Mouse (Mus musculus) heart, embryonic 16.5 days (tissue): ENCODE measurements around the gene Dpyd. TPM values are rescaled to one million over a fixed set of nuclear protein-coding genes. Genes with fewer than 3 reads are reported as not detected.

Experiments
- ATAC-seq: fragments of 200-750 bp; cut with Nextera tagmentation; replicated peaks from 2 replicates; pipeline ENCODE4 v1.8.0; 2017; ENCODE audit warnings: moderate number of reproducible peaks; ENCODE audit not compliant: insufficient read depth, low FRiP score; ENCODE audit errors: extremely low read depth
- H3K27ac ChIP-seq: fragments of 300-500 bp; sonication (generic); 2 replicates; pipeline ENCODE4 v1.5.1; 2014; ENCODE audit warnings: mild to moderate bottlenecking, low read length, control low read depth, moderate library complexity
- H3K27me3 ChIP-seq: fragments of 300-500 bp; sonication (generic); 2 replicates; pipeline ENCODE4 v1.6.1; 2014; ENCODE audit warnings: low read length, mixed read lengths; ENCODE audit not compliant: control insufficient read depth, insufficient read depth
- H3K36me3 ChIP-seq: fragments of 300-500 bp; sonication (generic); 2 replicates; pipeline ENCODE4 v1.6.1; 2014; ENCODE audit not compliant: control insufficient read depth, insufficient read depth
- H3K4me1 ChIP-seq: fragments of 300-500 bp; sonication (generic); 2 replicates; pipeline ENCODE4 v1.6.1; 2014; ENCODE audit warnings: low read length, mixed read lengths; ENCODE audit not compliant: control insufficient read depth, insufficient read depth
- H3K4me2 ChIP-seq: fragments of 300-500 bp; sonication (generic); 2 replicates; pipeline ENCODE4 v1.6.1; 2014; ENCODE audit warnings: low read depth, mild to moderate bottlenecking, control low read depth, low read length
- H3K4me3 ChIP-seq: fragments of 300-500 bp; sonication (generic); 2 replicates; pipeline ENCODE4 v1.5.1; 2014; ENCODE audit warnings: mild to moderate bottlenecking, control low read depth, low read length
- H3K9ac ChIP-seq: fragments of 300-500 bp; sonication (generic); 2 replicates; pipeline ENCODE4 v1.6.1; 2014; ENCODE audit warnings: low read length, control low read depth
- H3K9me3 ChIP-seq: fragments of 300-500 bp; sonication (generic); replicated peaks from 2 replicates; pipeline ENCODE4 v1.6.1; 2016; ENCODE audit warnings: low read length; ENCODE audit not compliant: control insufficient read depth
- WGBS: fragments of 180-500 bp; shearing (Covaris S2); extraction: QIAGEN DNeasy Blood & Tissue Kit; methylation state at CpG from one replicate; pipeline ENCODE4 v1.1.7; 2014; 5-methylcytosine and 5-hydroxymethylcytosine counted together
- polyA plus RNA-seq: library from polyadenylated mRNA; unstranded; fragments of >200 nt; fragmentation: Nextera tagmentation; extraction: Ambion mirVana; gene quantifications from 2 replicates; pipeline ENCODE4 v1.2.1, GENCODE M21; 2015

The Dpyd gene
- polyA plus RNA-seq, 1 experiment from 2014 or later: 3.7 TPM

- Histone ChIP-seq H3K36me3 (no peaks in the 10 kb centered on the region), H3K27me3 (no peaks in the 10 kb centered on the region), H3K4me2 (no peak overlapping the region), H3K4me1 (no peaks in the 10 kb centered on the region), H3K4me3 (no peak overlapping the region), H3K9ac (no peak overlapping the region), H3K9me3 (no peaks in the 10 kb centered on the region), H3K27ac (no peak overlapping the region)
- 50% methylated on average over 1 of the region's 1 CpGs for WGBS
- ATAC-seq: no peak
Observed at GRCm38 (mm10) chr3:118590559-118590958, 28.6 kb downstream of the Dpyd start.

DNA sequence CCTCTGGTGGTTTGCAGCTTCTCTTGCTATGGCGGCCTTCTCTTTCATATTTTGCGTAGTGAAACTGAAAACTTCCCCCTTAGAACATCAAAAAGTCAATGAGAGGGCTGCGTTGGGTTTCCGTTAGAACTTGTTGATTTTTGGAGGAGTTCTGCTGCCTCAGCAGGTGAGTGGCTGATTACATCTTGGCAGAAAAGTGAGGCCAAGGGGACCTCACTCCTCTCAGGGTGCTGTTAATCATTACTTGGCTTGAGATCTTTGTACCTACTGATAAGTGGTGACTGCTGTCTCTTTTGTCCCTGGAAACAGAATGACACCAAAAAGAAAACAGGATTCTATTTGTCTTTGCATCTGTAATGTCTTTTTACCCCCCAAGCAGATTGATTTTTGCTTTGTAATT lies 32.9 kb downstream of the Dpyd start:
- no peak overlapping the region for H3K4me3 ChIP-seq
- no peaks in the 10 kb centered on the region for H3K27me3 ChIP-seq
- no peak overlapping the region for H3K9ac ChIP-seq
- no peak overlapping the region for H3K4me2 ChIP-seq
- no peak for ATAC-seq
- no peak overlapping the region for H3K27ac ChIP-seq
- H3K36me3 ChIP-seq: no peaks in the 10 kb centered on the region
- 71% methylated on average over 4 of the region's 4 CpGs for WGBS
- H3K4me1 ChIP-seq: no peaks in the 10 kb centered on the region
- no peaks in the 10 kb centered on the region for H3K9me3 ChIP-seq

DNA sequence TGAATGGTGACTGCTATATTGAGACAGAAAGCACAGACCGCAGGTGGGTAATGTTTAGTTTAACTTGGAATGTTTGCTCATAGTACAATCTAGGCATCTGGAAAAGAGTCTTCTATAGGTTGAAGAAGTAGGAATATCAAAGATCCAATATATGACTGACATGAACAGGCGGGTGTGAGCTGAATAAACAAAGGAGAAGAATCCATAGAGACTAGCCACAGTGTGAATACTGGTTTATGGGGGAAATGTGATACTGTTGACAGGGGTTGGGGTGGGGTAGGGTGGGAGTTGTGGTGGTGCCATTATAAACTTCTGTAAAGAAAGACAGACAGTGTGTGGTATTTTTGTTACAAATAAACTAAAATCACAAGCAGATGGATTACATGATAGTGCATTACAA lies 33.8 kb downstream of the Dpyd start:
- 77% methylated on average over 2 of the region's 2 CpGs for WGBS
- Histone ChIP-seq H3K36me3 (no peaks in the 10 kb centered on the region), H3K9ac (no peak overlapping the region), H3K4me2 (no peak overlapping the region), H3K4me1 (no peaks in the 10 kb centered on the region), H3K27me3 (no peaks in the 10 kb centered on the region), H3K9me3 (no peaks in the 10 kb centered on the region), H3K27ac (no peak overlapping the region), H3K4me3 (no peak overlapping the region)
- ATAC-seq: no peak

DNA sequence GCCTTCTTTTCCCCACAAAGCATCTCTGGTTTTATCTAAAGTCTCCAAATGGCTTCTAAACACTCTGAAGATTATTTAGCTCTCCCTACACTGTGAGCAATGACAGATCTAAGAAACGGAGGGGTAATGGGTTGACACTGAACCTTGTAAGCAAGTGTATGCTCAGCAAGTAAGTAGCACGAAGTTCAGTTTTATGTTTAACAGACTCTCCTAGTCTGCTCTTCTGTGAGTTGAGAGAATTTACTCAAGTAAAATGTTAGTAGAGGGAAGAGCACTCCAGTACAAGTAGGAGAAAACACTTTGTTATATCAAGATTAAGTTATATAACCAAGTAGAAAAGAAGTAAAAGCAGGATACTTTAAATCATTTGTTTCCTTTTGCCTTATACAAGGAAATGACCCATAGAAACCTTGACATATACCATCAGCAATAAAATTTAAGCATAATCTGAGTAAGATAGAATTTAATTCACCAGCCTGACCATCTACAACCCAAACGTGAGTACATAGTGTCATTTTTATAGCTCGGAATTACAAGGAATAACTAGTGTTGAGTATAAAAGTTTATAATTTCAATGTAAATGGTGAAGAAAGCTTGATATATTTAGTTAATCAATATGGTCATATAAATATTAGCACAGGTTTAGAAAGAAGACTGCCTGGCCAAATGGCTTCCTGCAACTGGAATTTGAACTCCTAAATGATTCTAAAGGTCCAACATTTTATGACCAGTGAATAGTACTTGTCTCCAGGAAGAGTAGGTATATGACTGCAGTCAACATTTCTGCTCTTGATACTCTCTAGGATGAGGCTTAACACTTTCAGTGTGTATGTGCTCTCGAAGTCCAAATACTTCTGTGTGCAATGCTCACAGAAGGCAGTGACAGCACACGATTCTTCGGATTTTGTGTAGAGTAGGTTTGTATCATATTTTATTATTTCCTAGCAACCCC lies 40.0 kb downstream of the Dpyd start:
- no peaks in the 10 kb centered on the region for H3K36me3 ChIP-seq
- WGBS: 79% methylated on average over 7 of the region's 7 CpGs
- H3K9ac ChIP-seq: no peak overlapping the region
- H3K27me3 ChIP-seq: no peaks in the 10 kb centered on the region
- no peak overlapping the region for H3K4me2 ChIP-seq
- no peak overlapping the region for H3K4me3 ChIP-seq
- H3K27ac ChIP-seq: no peak overlapping the region
- no peak for ATAC-seq
- H3K9me3 ChIP-seq: no peaks in the 10 kb centered on the region
- no peaks in the 10 kb centered on the region for H3K4me1 ChIP-seq

DNA sequence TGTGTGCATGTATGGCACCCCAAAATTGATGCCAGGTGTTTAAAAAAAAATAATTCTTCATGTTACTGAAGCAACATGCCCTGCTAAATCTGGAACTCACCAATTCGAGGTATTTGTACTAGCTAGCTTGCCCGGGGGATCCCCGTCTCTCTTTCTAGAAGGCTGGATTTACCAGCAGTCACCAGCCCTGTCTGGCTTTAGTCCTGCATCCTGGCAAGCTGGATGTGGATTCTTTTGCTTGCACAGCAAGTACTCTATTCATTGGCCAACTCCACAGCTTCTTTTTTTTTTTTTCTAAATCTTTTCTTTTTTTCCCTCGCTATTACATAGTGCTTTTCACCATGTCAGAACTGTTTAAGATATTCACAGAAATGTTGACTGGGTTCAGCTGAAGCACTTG lies 46.8 kb downstream of the Dpyd start:
- H3K36me3 ChIP-seq: no peaks in the 10 kb centered on the region
- no peak for ATAC-seq
- H3K4me1 ChIP-seq: no peaks in the 10 kb centered on the region
- H3K9ac ChIP-seq: no peak overlapping the region
- no peak overlapping the region for H3K27ac ChIP-seq
- WGBS: 61% methylated on average over 4 of the region's 4 CpGs
- no peak overlapping the region for H3K4me2 ChIP-seq
- no peaks in the 10 kb centered on the region for H3K27me3 ChIP-seq
- H3K9me3 ChIP-seq: no peaks in the 10 kb centered on the region
- no peak overlapping the region for H3K4me3 ChIP-seq

- Histone ChIP-seq H3K4me3 (no peak overlapping the region), H3K9me3 (no peaks in the 10 kb centered on the region), H3K9ac (no peak overlapping the region), H3K36me3 (no peaks in the 10 kb centered on the region), H3K4me1 (no peaks in the 10 kb centered on the region), H3K27me3 (no peaks in the 10 kb centered on the region), H3K27ac (no peak overlapping the region), H3K4me2 (no peak overlapping the region)
- no peak for ATAC-seq
- 60% methylated on average over 9 of the region's 9 CpGs for WGBS
Observed at GRCm38 (mm10) chr3:118626455-118627375, 64.8 kb downstream of the Dpyd start.

- Histone ChIP-seq H3K4me2 (no peak overlapping the region), H3K9ac (no peak overlapping the region), H3K9me3 (no peaks in the 10 kb centered on the region), H3K36me3 (no peaks in the 10 kb centered on the region), H3K27ac (no peak overlapping the region), H3K27me3 (no peaks in the 10 kb centered on the region), H3K4me3 (no peak overlapping the region), H3K4me1 (no peaks in the 10 kb centered on the region)
- WGBS: 76% methylated on average over 1 of the region's 1 CpGs
- ATAC-seq: no peak
Observed at GRCm38 (mm10) chr3:118629737-118630136, 67.8 kb downstream of the Dpyd start.

GRCm38 (mm10) chr3:118646024-118646570 lies 84.2 kb downstream of the Dpyd start:
- no peaks in the 10 kb centered on the region for H3K4me1 ChIP-seq
- H3K4me3 ChIP-seq: no peak overlapping the region
- H3K27ac ChIP-seq: no peak overlapping the region
- 90% methylated on average over 10 of the region's 10 CpGs for WGBS
- H3K27me3 ChIP-seq: no peaks in the 10 kb centered on the region
- no peaks in the 10 kb centered on the region for H3K9me3 ChIP-seq
- H3K9ac ChIP-seq: no peak overlapping the region
- no peak overlapping the region for H3K4me2 ChIP-seq
- H3K36me3 ChIP-seq: no peaks in the 10 kb centered on the region
- ATAC-seq: no peak
